In the genomic region with DNA sequence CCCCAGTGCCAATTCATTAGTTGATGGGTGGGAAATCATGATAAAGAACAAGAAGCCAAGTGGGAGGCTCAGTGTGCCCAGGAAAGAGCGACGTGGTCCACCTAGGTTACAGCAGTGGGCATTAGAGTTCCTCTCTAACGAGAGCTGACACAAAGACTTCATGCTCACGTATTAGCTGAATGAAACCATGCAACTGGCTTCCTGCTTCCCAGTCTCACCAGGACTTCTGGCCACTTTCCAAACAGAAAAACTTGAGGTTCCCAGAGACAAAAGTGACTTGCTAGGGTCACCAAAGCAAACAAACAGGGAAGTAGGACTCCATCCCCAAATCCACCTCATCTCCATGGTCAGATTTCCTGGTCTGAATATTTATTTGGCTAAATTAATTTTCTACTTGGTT, we compare ENCODE assay signal across 13 mouse cellular contexts.
DNase-seq lines count a peak whose midpoint lies in the region; ATAC-seq lines count a peak whose summit lies in the region.
"Had no signal": no experiment of that assay in that cellular context is flagged by ENCODE, and none has a peak within 500 bp of the region (broad histone marks: within the 10 kb centered on the region; RNA-seq: fewer than 3 reads in every experiment).

No protein-coding gene starts in this region.

- no peak for ATAC-seq in forebrain, embryonic 14.5 days
- no peak for ATAC-seq in forebrain, embryonic 12.5 days (ENCODE audit: low FRiP score)
- no peak for ATAC-seq in heart, embryonic 15.5 days (replicated peaks; ENCODE audit: insufficient number of reproducible peaks, insufficient read depth, low FRiP score, low read depth)
- ATAC-seq in limb, embryonic 11.5 days (ENCODE audit: insufficient number of reproducible peaks, low FRiP score, low TSS enrichment, low read depth): no peak
- no peak for ATAC-seq in granulocyte monocyte progenitor cell, adult 5-6 weeks (replicated peaks; ENCODE audit: poor library complexity, severe bottlenecking)
- ATAC-seq: liver, embryonic 12.5 days; midbrain, embryonic 16.5 days had no signal

- H3K27me3 ChIP-seq in forebrain, embryonic 14.5 days (replicated peaks; ENCODE audit: control insufficient read depth, insufficient read depth, low read length): no peaks in the 10 kb centered on the region
- H3K27me3 ChIP-seq in forebrain, embryonic 12.5 days: no peaks in the 10 kb centered on the region
- H3K27me3 ChIP-seq in heart, embryonic 15.5 days: no peaks in the 10 kb centered on the region
- H3K27me3 ChIP-seq in limb, embryonic 11.5 days (ENCODE audit: control insufficient read depth, insufficient read depth, low read length): no peaks in the 10 kb centered on the region
- peaks cover 9% of the 10 kb centered on the region for H3K27me3 ChIP-seq in limb, embryonic 10.5 days (ENCODE audit: low read depth, poor library complexity, severe bottlenecking)
- no peaks in the 10 kb centered on the region for H3K27me3 ChIP-seq in embryonic facial prominence, embryonic 10.5 days (replicated peaks; ENCODE audit: low read depth, poor library complexity, severe bottlenecking)
- H3K27me3 ChIP-seq: liver, embryonic 12.5 days; neural tube, embryonic 12.5 days had no signal

- peaks cover 28% of the 10 kb centered on the region for H3K4me1 ChIP-seq in forebrain, embryonic 14.5 days (ENCODE audit: control insufficient read depth, insufficient read depth, low read length)
- H3K4me1 ChIP-seq in forebrain, embryonic 12.5 days: peaks cover 28% of the 10 kb centered on the region
- H3K4me1 ChIP-seq in heart, embryonic 15.5 days (replicated peaks): peaks cover 32% of the 10 kb centered on the region
- H3K4me1 ChIP-seq in limb, embryonic 11.5 days (ENCODE audit: control insufficient read depth, insufficient read depth, low read length): peaks cover 13% of the 10 kb centered on the region; the same call in 1 of the 2 replicates
- peaks cover 58% of the 10 kb centered on the region for H3K4me1 ChIP-seq in limb, embryonic 10.5 days
- peaks cover 53% of the 10 kb centered on the region for H3K4me1 ChIP-seq in embryonic facial prominence, embryonic 10.5 days

- H3K4me2 ChIP-seq in forebrain, embryonic 14.5 days (ENCODE audit: low read length): no peak overlapping the region
- no peak overlapping the region for H3K4me2 ChIP-seq in forebrain, embryonic 12.5 days
- no peak overlapping the region for H3K4me2 ChIP-seq in heart, embryonic 15.5 days
- no peak overlapping the region for H3K4me2 ChIP-seq in limb, embryonic 11.5 days (ENCODE audit: low read depth, severe bottlenecking)
- H3K4me2 ChIP-seq: liver, embryonic 12.5 days; neural tube, embryonic 12.5 days had no signal

- DNase-seq in forebrain, embryonic 14.5 days (ENCODE audit: low spot score): peak; percentile 30
- DNase-seq in heart, adult 11 months: no peak
- DNase-seq in limb, embryonic 11.5 days (ENCODE audit: low spot score): no peak
- DNase-seq in limb, embryonic 10.5 days (ENCODE audit: low spot score): no peak
- DNase-seq in embryonic facial prominence, embryonic 10.5 days (ENCODE audit: low spot score): no peak
- DNase-seq: adrenal gland, adult 2 months; retina, postnatal 1 day had no signal

- H3K4me3 ChIP-seq in forebrain, embryonic 14.5 days (ENCODE audit: low read depth, low read length): no peak overlapping the region
- H3K4me3 ChIP-seq in forebrain, embryonic 12.5 days (replicated peaks): no peak overlapping the region
- no peak overlapping the region for H3K4me3 ChIP-seq in heart, embryonic 15.5 days
- no peak overlapping the region for H3K4me3 ChIP-seq in limb, embryonic 11.5 days (ENCODE audit: low read depth, low read length)
- H3K4me3 ChIP-seq in limb, embryonic 10.5 days: no peak overlapping the region
- H3K4me3 ChIP-seq in embryonic facial prominence, embryonic 10.5 days: no peak overlapping the region
- H3K4me3 ChIP-seq: liver, embryonic 12.5 days; neural tube, embryonic 12.5 days had no signal

- no peak overlapping the region; the same call in 1 of the 2 replicates for H3K27ac ChIP-seq in forebrain, embryonic 14.5 days (ENCODE audit: low read depth, low read length)
- H3K27ac ChIP-seq in forebrain, embryonic 12.5 days: no peak overlapping the region
- H3K27ac ChIP-seq in heart, embryonic 15.5 days: peak overlapping the region; percentile 60
- H3K27ac ChIP-seq in limb, embryonic 11.5 days (replicated peaks; ENCODE audit: low read depth, low read length): 0 out of 2 replicates have a peak overlapping the region, but pooled peaks have one; percentile 33
- H3K27ac ChIP-seq in limb, embryonic 10.5 days: no peak overlapping the region
- H3K27ac ChIP-seq in embryonic facial prominence, embryonic 10.5 days (replicated peaks): peak overlapping the region; percentile 45; the same call in 1 of the 2 replicates
- H3K27ac ChIP-seq: liver, embryonic 12.5 days; neural tube, embryonic 12.5 days had no signal

- H3K9me3 ChIP-seq in forebrain, embryonic 14.5 days (replicated peaks; ENCODE audit: control insufficient read depth, low read length): no peaks in the 10 kb centered on the region
- no peaks in the 10 kb centered on the region for H3K9me3 ChIP-seq in forebrain, embryonic 12.5 days
- H3K9me3 ChIP-seq in heart, embryonic 15.5 days (replicated peaks): no peaks in the 10 kb centered on the region
- H3K9me3 ChIP-seq in limb, embryonic 11.5 days (ENCODE audit: control insufficient read depth, low read length): no peaks in the 10 kb centered on the region
- H3K9me3 ChIP-seq in limb, embryonic 10.5 days (replicated peaks): no peaks in the 10 kb centered on the region
- H3K9me3 ChIP-seq in embryonic facial prominence, embryonic 10.5 days: no peaks in the 10 kb centered on the region
- H3K9me3 ChIP-seq: liver, embryonic 12.5 days; neural tube, embryonic 12.5 days had no signal

- no peak overlapping the region for H3K9ac ChIP-seq in forebrain, embryonic 14.5 days (ENCODE audit: low read length)
- H3K9ac ChIP-seq in forebrain, embryonic 12.5 days: no peak overlapping the region
- H3K9ac ChIP-seq in heart, embryonic 15.5 days: no peak overlapping the region
- no peak overlapping the region for H3K9ac ChIP-seq in limb, embryonic 11.5 days (ENCODE audit: low read length)
- H3K9ac ChIP-seq: liver, embryonic 12.5 days; neural tube, embryonic 12.5 days had no signal

- H3K36me3 ChIP-seq in forebrain, embryonic 14.5 days (ENCODE audit: control insufficient read depth, insufficient read depth, low read length): no peaks in the 10 kb centered on the region
- no peaks in the 10 kb centered on the region for H3K36me3 ChIP-seq in forebrain, embryonic 12.5 days (replicated peaks)
- no peaks in the 10 kb centered on the region for H3K36me3 ChIP-seq in heart, embryonic 15.5 days
- H3K36me3 ChIP-seq in limb, embryonic 11.5 days (ENCODE audit: control insufficient read depth, insufficient read depth, low read length): no peaks in the 10 kb centered on the region
- H3K36me3 ChIP-seq in limb, embryonic 10.5 days: no peaks in the 10 kb centered on the region
- H3K36me3 ChIP-seq in embryonic facial prominence, embryonic 10.5 days (replicated peaks): peaks cover 10% of the 10 kb centered on the region; the same call in 1 of the 2 replicates
- H3K36me3 ChIP-seq: liver, embryonic 12.5 days; neural tube, embryonic 12.5 days had no signal

- 20% methylated on average over 4 of the region's 4 CpGs for WGBS in forebrain, embryonic 14.5 days
- 53% methylated on average over 4 of the region's 4 CpGs for WGBS in forebrain, embryonic 12.5 days
- WGBS in heart, embryonic 15.5 days: 54% methylated on average over 4 of the region's 4 CpGs
- 59% methylated on average over 4 of the region's 4 CpGs for WGBS in limb, embryonic 11.5 days
- WGBS in limb, embryonic 10.5 days: 79% methylated on average over 4 of the region's 4 CpGs
- 70% methylated on average over 4 of the region's 4 CpGs for WGBS in embryonic facial prominence, embryonic 10.5 days

Comparison
In these comparisons a context has a peak if more than half of its experiments do, and no peak if none do; other contexts are left out.
1. H3K27ac ChIP-seq: peak in heart, embryonic 15.5 days (single experiment), limb, embryonic 11.5 days (single experiment) and embryonic facial prominence, embryonic 10.5 days (single experiment); none in forebrain, embryonic 14.5 days (single experiment), forebrain, embryonic 12.5 days (single experiment) and limb, embryonic 10.5 days (single experiment).